Mouse (Mus musculus): ENCODE data around the gene Tmem185b. TPM values are rescaled to one million over a fixed set of nuclear protein-coding genes. Genes with fewer than 3 reads are reported as not detected.

Tmem185b gene
- total and polyA plus RNA-seq, 3 experiments = 14.8 to 15.8 (median 15.1) TPM

- H3K36me3 ChIP-seq (ENCODE audit: control insufficient read depth, insufficient read depth, low read length) = no peaks in the 10 kb centered on the region
- H3K27ac ChIP-seq = no peak overlapping the region
- TF ChIP-seq POLR2A (IDR thresholded peaks at IDR 0.05; ENCODE audit: insufficient read depth, low read depth, low read length) (no peak), EP300 (IDR thresholded peaks at IDR 0.05; ENCODE audit: insufficient read depth, low read depth, low read length) (no peak), CTCF (IDR thresholded peaks at IDR 0.05) (no peak)
- H3K27me3 ChIP-seq (ENCODE audit: control insufficient read depth, insufficient read depth, low read length) = no peaks in the 10 kb centered on the region
- no peaks in the 10 kb centered on the region for H3K79me2 ChIP-seq (replicated peaks; ENCODE audit: control insufficient read depth, insufficient read depth, low read length)
- no peak overlapping the region for H3K4me3 ChIP-seq
- intact Hi-C loops (cut with DNase I) = no loop called here
- no peaks in the 10 kb centered on the region; the same call in 1 of the 2 replicates for H3K4me1 ChIP-seq (ENCODE audit: control insufficient read depth, insufficient read depth, low read length)
- WGBS = 63% methylated on average over 3 of the region's 3 CpGs
- no peak overlapping the region for H3K9ac ChIP-seq (ENCODE audit: low read depth, low read length)
- DNase-seq = no peak
These were observed 15.6 kb downstream of the Tmem185b start for GRCm38 (mm10) chr1:119541570-119541969.

DNA sequence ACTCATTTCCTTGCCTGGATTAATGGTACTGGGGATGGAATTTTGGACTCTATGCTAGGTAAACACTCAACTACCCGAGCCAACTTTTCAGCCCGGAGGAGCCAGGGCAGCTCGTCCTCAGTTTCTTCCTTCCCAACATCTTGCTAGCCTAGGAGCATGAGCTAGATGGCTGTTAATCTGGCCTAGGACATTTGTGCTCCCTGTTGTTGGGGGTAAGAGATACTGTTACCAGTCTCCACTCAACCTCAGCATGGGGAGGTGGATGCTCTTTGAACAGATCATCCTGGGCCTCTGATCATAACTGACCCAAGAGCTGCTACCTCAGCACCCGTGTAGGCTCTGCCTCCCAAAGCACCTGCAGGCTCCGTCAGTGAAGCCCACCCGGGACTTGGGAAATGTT lies 17.4 kb downstream of the Tmem185b start:
- intact Hi-C loops (cut with DNase I) = no loop called here
- Histone ChIP-seq H3K27ac (no peak overlapping the region), H3K27me3 (ENCODE audit: control insufficient read depth, insufficient read depth, low read length) (no peaks in the 10 kb centered on the region), H3K79me2 (replicated peaks; ENCODE audit: control insufficient read depth, insufficient read depth, low read length) (no peaks in the 10 kb centered on the region), H3K9ac (ENCODE audit: low read depth, low read length) (no peak overlapping the region), H3K4me1 (ENCODE audit: control insufficient read depth, insufficient read depth, low read length) (no peaks in the 10 kb centered on the region; the same call in 1 of the 2 replicates), H3K4me3 (no peak overlapping the region), H3K36me3 (ENCODE audit: control insufficient read depth, insufficient read depth, low read length) (no peaks in the 10 kb centered on the region)
- no peak for DNase-seq
- TF ChIP-seq CTCF (IDR thresholded peaks at IDR 0.05) = no peak
- no peak for TF ChIP-seq EP300 (IDR thresholded peaks at IDR 0.05; ENCODE audit: insufficient read depth, low read depth, low read length)
- no peak for TF ChIP-seq POLR2A (IDR thresholded peaks at IDR 0.05; ENCODE audit: insufficient read depth, low read depth, low read length)
- 86% methylated on average over 6 of the region's 6 CpGs for WGBS

DNA sequence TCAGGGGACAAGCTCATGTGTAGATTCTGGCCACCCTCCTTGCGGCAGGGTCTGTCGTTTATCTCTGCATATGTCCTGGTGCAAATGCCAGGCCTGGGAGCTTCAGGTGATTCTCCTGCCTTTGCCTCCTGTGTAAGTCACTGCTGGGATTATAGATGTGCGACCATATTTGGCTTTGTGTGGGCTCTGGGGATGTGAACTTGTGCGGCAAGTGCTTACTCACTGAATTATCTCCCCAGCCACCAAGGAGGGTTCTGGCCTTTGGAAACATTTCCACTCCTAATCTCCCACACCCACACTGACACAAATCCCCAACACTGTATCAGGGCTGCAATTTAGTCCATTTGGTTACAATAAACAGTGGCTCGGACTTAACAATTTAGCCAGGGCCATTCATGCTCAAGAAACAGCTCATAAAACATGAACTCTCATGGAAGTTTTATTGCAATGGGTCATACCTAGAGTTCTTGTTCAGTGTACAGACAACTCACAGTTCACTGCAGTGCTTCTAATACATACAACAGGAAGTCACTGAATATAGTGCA lies 18.7 kb downstream of the Tmem185b start:
- H3K4me1 ChIP-seq (ENCODE audit: control insufficient read depth, insufficient read depth, low read length) = no peaks in the 10 kb centered on the region; the same call in 1 of the 2 replicates
- no peak for DNase-seq
- H3K36me3 ChIP-seq (ENCODE audit: control insufficient read depth, insufficient read depth, low read length) = no peaks in the 10 kb centered on the region
- H3K79me2 ChIP-seq (replicated peaks; ENCODE audit: control insufficient read depth, insufficient read depth, low read length) = no peaks in the 10 kb centered on the region
- H3K27me3 ChIP-seq (ENCODE audit: control insufficient read depth, insufficient read depth, low read length) = no peaks in the 10 kb centered on the region
- no peak overlapping the region for H3K27ac ChIP-seq
- H3K9ac ChIP-seq (ENCODE audit: low read depth, low read length) = no peak overlapping the region
- intact Hi-C loops (cut with DNase I) = loop anchor here (5.0 kb wide), 1 partner anchor 457 kb away; no protein-coding TSS in a partner anchor
- 76% methylated on average over 5 of the region's 5 CpGs for WGBS
- TF ChIP-seq EP300 (IDR thresholded peaks at IDR 0.05; ENCODE audit: insufficient read depth, low read depth, low read length) = no peak
- no peak for TF ChIP-seq CTCF (IDR thresholded peaks at IDR 0.05)
- TF ChIP-seq POLR2A (IDR thresholded peaks at IDR 0.05; ENCODE audit: insufficient read depth, low read depth, low read length) = no peak
- H3K4me3 ChIP-seq = no peak overlapping the region

DNA sequence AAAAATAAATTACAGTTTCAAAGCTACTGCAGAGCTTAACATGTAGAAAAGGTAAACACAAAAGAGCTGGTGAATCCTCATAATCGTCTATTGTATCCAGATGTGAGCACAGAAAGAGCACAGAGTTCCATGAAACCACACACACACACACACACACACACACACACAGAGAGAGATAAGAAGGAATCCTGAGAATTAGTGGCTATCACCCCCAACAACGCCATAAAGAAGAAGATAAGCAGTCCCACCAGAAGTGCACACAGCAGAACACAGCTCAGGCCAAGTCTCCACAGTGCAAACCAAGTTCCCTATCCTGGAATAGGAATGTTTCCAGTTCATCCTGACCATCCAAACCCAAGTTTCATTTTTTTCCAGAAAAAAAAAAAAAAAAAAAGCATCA lies 19.2 kb downstream of the Tmem185b start:
- Histone ChIP-seq H3K27me3 (ENCODE audit: control insufficient read depth, insufficient read depth, low read length) (no peaks in the 10 kb centered on the region), H3K4me1 (ENCODE audit: control insufficient read depth, insufficient read depth, low read length) (no peaks in the 10 kb centered on the region; the same call in 1 of the 2 replicates), H3K27ac (no peak overlapping the region), H3K79me2 (replicated peaks; ENCODE audit: control insufficient read depth, insufficient read depth, low read length) (no peaks in the 10 kb centered on the region), H3K36me3 (ENCODE audit: control insufficient read depth, insufficient read depth, low read length) (no peaks in the 10 kb centered on the region), H3K9ac (ENCODE audit: low read depth, low read length) (no peak overlapping the region), H3K4me3 (no peak overlapping the region)
- TF ChIP-seq CTCF (IDR thresholded peaks at IDR 0.05) (no peak), POLR2A (IDR thresholded peaks at IDR 0.05; ENCODE audit: insufficient read depth, low read depth, low read length) (no peak), EP300 (IDR thresholded peaks at IDR 0.05; ENCODE audit: insufficient read depth, low read depth, low read length) (no peak)
- DNase-seq = no peak
- intact Hi-C loops (cut with DNase I) = loop anchor here (5.0 kb wide), 1 partner anchor 458 kb away; no protein-coding TSS in a partner anchor
- 48% methylated on average over 2 of the region's 2 CpGs for WGBS

GRCm38 (mm10) chr1:119545671-119546070 lies 19.7 kb downstream of the Tmem185b start:
- Histone ChIP-seq H3K79me2 (replicated peaks; ENCODE audit: control insufficient read depth, insufficient read depth, low read length) (no peaks in the 10 kb centered on the region), H3K9ac (ENCODE audit: low read depth, low read length) (no peak overlapping the region), H3K4me1 (ENCODE audit: control insufficient read depth, insufficient read depth, low read length) (no peaks in the 10 kb centered on the region; the same call in 1 of the 2 replicates), H3K27me3 (ENCODE audit: control insufficient read depth, insufficient read depth, low read length) (no peaks in the 10 kb centered on the region), H3K36me3 (ENCODE audit: control insufficient read depth, insufficient read depth, low read length) (no peaks in the 10 kb centered on the region), H3K27ac (no peak overlapping the region), H3K4me3 (no peak overlapping the region)
- TF ChIP-seq CTCF (IDR thresholded peaks at IDR 0.05) (no peak), EP300 (IDR thresholded peaks at IDR 0.05; ENCODE audit: insufficient read depth, low read depth, low read length) (no peak), POLR2A (IDR thresholded peaks at IDR 0.05; ENCODE audit: insufficient read depth, low read depth, low read length) (no peak)
- intact Hi-C loops (cut with DNase I) = loop anchor here (5.0 kb wide), 1 partner anchor 458 kb away; no protein-coding TSS in a partner anchor
- 82% methylated on average over 4 of the region's 4 CpGs for WGBS
- DNase-seq = no peak

DNA sequence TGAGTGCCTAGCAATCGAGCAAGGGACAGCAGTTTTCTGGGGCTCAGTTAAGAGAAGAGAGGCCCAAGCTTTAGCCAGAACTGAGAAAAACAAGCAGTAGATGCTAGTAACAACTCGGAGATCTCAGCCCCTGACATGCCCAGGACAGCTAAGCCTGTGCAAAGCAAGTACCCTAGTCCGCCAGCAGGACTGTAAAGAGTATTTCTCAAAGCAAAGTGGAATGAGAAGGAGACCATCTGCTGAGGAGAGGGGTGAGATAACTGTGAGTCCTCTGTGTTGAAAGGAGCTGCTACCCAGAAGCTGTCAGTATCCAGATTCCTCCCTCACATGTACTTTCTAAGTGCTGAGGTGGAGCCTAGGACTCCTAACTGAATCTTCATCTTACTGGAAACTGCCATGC lies 20.5 kb downstream of the Tmem185b start:
- Histone ChIP-seq H3K4me1 (ENCODE audit: control insufficient read depth, insufficient read depth, low read length) (no peaks in the 10 kb centered on the region), H3K36me3 (ENCODE audit: control insufficient read depth, insufficient read depth, low read length) (no peaks in the 10 kb centered on the region), H3K79me2 (replicated peaks; ENCODE audit: control insufficient read depth, insufficient read depth, low read length) (no peaks in the 10 kb centered on the region), H3K9ac (ENCODE audit: low read depth, low read length) (no peak overlapping the region), H3K27me3 (ENCODE audit: control insufficient read depth, insufficient read depth, low read length) (no peaks in the 10 kb centered on the region), H3K27ac (no peak overlapping the region), H3K4me3 (no peak overlapping the region)
- TF ChIP-seq EP300 (IDR thresholded peaks at IDR 0.05; ENCODE audit: insufficient read depth, low read depth, low read length) = no peak
- no peak for TF ChIP-seq POLR2A (IDR thresholded peaks at IDR 0.05; ENCODE audit: insufficient read depth, low read depth, low read length)
- TF ChIP-seq CTCF (IDR thresholded peaks at IDR 0.05) = no peak
- WGBS = 86% methylated on average over 3 of the region's 3 CpGs
- intact Hi-C loops (cut with DNase I) = loop anchor here (5.0 kb wide), 1 partner anchor 459 kb away; no protein-coding TSS in a partner anchor
- no peak for DNase-seq

All from heart, adult 2 months (tissue).